Mouse (Mus musculus) right cerebral cortex, adult 2 months (tissue): ENCODE measurements around the gene Tango2.
"Not testable (repeated sequence)": the region's sequence is repeated elsewhere in the genome, so short reads cannot be mapped to it uniquely, and the experiment has no call there.

ENCODE experiments used
- DNase-seq, 2 experiments: peaks; one replicate each; pipeline ENCODE4 v3.0.0; 2021 to 2022; ENCODE audit warnings: low spot score in 2 of 2

The Tango2 gene

GRCm38 (mm10) chr16:18342650-18343570 lies 5.0 kb downstream of the Tango2 start:
- peak; percentile 14 to 31 for DNase-seq

DNA sequence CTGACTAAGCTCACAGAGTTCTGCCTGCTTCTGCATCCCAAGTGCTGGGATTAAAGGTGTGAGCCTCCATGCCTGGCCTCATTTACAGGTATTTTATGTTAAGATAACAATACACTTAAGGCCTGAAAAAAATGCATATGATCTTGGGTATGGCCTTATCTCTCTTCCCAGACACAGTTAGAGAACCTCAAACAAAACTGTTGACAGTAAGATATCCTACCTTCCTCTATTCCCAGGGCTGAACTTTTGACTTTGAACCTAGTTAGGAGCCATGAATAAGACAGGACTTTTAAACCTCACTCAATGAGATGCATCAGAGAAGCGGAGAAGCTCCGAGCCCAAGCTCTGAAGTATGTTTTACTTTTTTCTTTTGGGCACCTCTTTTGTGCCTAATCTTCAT lies 5.8 kb downstream of the Tango2 start:
- no peak for DNase-seq

GRCm38 (mm10) chr16:18341605-18342004 lies 6.3 kb downstream of the Tango2 start:
- DNase-seq: no peak

GRCm38 (mm10) chr16:18339866-18340265 lies 8.0 kb downstream of the Tango2 start:
- DNase-seq: no peak

- DNase-seq: no peak
Measured at GRCm38 (mm10) chr16:18337261-18337660, 10.6 kb downstream of the Tango2 start.

DNA sequence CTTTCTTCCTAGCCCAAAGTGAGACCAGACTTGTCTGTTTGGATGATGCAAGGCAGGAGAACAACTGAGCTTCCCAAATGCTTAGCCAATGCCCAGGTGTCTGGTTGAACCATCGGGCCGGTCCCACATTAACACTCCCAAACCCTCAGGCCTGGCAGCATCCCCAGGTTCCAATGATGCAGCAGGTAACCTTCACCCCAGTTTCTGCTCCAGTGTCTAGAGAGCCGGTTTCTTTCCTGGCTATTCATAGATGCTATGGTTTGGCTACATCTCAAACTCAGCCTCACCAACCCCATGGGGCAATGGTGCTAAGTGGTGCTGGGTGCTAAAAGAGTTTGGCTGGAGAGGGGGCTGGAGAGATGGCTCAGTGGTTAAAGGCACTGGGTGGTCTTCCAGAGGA lies 11.9 kb downstream of the Tango2 start:
- no peak for DNase-seq

- DNase-seq: no peak
Measured at GRCm38 (mm10) chr16:18333976-18334375, 13.9 kb downstream of the Tango2 start.

DNA sequence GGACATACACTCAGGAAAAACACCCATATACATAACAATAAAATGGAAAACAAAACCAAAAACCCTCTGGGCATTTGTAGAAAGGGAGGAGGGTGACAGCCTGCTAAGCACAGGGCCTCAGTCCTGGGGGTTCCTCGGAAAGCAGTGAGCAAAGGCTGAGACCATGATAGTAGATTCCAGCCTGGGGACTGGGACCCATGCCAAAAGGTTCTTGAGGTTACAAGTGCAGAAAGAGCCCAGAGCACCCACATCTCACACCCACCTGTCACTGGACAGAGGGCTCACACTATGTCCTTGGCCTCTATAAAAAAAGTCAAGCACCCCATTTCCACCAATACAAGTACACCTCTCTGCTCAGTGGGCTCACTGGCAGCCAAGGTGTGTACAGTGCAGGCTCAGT lies 19.4 kb downstream of the Tango2 start:
- DNase-seq: no peak

DNA sequence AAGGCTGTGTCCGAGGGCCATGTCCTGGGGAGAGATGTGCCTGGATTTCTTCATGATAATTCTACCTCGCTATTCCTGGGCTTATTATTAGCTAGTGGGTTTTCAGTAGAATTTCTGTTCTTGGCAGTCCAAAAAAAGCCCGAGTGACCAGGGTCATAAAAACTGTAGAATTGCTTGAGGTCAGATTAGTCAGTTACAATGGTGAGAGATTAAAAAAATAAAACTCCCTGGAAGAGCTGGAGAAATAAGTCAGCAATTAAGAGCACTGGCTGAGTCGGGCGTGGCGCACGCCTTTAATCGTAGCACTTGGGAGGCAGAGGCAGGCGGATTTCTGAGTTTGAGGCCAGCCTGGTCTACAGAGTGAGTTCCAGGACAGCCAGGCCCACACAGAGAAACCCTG lies 20.0 kb downstream of the Tango2 start:
- DNase-seq: no peak

DNA sequence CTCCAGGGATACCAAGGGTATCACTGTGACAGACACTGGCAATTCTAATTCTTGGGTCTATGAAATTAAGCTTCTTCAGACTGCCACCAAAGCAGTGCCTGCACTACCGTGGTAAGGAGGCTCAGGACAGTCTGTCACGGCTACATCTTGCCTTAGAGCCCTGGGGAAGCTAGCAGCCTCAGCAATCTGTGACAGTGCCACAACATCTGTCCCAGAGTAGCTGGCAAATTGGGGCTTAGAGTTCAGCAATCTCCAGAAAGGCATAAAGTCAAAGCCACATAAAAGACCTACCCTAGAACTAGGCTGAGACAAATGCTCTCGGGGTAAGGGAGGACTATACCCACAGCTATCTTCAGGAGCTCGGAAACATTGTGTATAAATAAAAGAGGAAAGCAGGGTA lies 22.2 kb downstream of the Tango2 start:
- no peak for DNase-seq

DNA sequence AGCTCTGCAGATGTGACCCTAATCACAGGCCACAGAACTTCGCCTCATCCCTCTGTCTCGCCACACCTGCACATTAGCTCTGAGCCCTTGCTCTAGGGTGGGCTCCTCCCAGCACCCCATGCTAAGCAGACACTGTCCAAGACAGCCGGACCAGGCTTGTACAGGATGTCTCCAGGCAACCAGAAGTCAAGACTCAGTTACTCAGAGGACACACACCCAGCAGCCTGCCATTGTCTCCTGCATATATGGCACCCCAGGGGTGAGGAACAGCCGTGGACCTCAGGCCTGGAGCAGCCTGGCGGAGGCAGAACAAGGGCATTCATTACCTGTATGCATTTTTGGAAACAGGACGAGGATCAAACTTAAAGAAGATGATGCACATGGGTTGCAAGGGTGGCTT lies 23.9 kb downstream of the Tango2 start:
- no peak for DNase-seq

DNA sequence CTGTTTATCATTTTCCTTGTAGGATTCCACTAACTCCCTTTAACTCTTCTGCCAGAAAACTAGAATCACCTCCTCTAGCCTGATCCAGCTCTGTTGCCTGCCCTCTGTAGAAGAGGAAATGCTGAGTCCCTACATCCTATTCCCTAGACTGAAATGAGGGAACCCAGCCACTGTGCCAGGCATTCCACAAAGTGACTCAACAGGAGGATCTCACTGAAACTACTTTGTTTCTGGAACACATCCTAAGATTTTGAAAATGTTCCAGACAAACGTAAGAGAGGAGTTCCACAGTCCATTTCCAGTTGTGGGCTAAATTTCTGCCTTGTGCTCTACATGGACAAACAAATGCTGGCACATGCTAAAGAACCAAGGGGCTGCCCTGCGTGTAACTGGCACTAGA lies 24.4 kb downstream of the Tango2 start:
- no peak for DNase-seq

GRCm38 (mm10) chr16:18321443-18321842 lies 26.5 kb downstream of the Tango2 start:
- no peak for DNase-seq

DNA sequence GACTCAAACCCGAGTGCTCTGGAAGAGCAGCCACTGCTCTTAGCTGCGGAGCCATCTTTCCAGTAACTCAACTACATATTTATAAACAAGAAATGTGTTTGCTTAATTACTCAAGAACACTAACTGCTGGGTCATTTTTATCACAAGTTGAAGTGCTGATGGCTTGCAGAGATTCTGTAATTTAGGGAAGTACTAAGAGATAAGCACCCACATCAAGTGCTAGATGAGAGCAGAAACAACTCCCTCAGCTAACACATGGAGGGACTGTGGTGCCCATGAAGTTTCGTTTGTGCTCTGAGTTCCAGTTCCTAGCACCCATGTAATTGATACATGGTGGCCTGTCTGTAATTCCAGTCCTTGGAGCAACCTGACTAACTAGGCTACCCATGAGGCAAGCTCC lies 28.9 kb downstream of the Tango2 start:
- no peak for DNase-seq

DNA sequence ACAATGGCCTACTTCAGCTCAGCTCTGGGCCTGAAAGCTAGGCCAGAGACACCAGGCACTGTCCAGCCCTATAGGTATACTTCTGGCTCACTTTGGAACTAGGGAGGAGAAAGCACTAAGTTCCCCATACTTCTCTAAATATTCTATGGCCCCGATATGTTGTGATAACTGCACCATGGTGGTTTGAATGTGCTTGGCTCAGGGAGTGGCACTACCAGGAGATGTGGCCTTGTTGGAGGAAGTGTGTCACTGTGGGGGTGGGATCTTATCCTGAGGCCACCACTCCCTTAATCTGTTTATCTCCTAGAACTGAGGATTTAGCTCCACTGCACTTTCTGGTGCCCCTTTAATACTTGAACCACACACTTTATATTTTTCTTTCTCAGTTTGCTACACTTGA lies 39.7 kb downstream of the Tango2 start:
- no peak for DNase-seq

DNA sequence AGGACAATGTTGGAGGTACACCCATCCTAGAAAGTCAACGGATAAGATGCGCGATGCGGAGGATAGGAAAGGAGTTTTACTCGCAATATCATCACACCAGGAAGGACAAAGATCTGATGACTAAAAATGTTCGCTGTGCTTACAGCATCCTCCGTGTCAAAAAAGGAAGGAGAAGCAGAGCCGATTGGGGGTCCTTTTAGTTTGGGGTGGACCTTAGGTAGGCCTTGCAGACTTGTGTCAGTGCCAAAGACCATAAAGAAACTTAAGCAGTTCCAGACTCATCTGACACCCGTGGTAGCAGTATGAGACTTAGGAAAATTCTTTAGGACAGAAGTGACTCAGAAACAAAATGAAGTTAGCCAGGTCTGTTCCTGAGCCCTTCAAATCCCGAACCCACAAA lies 58.3 kb downstream of the Tango2 start:
- DNase-seq: not testable (repeated sequence)

- DNase-seq: peak; percentile 98
Measured at GRCm38 (mm10) chr16:18289067-18289588, 58.8 kb downstream of the Tango2 start, which contains the start of gene Dgcr8. Dgcr8 (minus strand) TSS chr16:18289246.

GRCm38 (mm10) chr16:18288581-18289061 lies 59.3 kb downstream of the Tango2 start:
- peak in 1 of 2 experiments; percentile 14 for DNase-seq

DNA sequence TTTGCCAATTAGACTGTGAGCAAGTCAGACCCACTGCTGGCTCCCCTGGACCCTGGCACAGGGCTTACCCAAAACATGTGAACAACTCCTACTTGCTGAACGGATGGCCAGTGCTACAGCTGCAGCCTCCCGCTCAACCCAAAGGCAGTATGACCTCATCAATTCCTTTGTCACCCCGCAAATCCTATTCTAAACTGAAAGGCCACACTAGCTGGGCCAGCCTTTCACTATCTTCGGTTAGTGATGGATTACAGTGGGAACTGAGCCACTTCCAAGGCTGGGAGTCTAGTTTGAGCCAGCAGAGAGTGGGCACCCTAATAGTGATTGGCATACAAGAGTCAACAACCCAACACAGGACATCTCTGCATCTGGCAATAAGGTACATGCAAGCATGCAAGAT lies 59.7 kb downstream of the Tango2 start:
- DNase-seq: no peak

DNA sequence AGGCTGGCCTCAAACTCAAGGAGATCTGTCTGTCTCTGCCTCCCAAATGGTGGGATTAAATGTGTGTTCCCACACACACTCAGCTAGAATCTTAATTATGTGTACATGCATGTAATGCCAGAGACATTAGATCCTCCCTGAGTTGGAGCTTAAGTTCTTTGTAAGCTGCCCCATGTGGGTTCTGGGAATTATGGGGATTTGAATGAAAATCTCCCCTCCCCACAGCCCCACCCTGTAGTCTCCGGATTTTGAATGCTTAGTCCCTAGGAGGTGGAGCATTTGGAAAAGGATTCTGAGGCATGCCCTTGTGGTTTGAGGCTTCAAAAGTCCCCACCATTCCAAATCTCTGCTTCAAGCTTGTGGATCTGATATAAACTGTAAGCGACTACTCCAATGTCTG lies 72.7 kb downstream of the Tango2 start:
- no peak for DNase-seq

DNA sequence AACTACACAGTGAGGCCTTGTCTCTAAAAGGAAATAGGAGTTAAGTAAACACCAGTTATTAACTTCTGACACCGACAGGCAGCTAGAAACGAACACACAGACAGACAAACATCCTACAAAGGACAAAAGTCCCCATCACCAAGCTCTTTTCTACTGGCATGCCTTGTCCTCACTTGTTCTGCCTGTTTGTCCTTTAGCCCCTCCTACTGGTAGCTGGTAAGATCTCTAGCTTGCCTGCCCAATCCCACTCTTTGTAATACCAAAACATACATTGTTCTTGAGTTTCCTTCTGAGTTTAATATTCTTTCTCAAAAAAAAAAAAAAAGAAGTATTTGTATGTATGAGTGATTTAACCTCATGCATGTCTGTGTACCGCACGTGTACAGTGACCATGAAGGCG lies 79.7 kb downstream of the Tango2 start:
- DNase-seq: no peak

DNA sequence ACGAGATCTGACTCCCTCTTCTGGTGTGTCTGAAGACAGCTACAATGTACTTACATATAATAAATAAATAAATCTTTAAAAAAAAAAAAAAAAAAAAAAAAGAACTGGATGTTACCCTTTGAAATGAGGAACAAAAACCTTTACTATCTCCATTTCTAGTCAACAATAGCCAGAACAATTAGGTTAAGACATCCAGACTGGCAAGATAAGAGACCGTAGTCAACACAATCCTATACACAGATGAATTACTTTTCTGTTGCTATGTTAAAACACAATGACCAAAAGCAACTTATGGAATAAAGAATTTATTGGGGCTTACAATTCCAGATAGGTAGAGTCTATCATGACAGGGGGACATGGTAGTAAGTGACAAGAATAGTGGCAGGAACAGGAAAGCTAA lies 82.9 kb downstream of the Tango2 start:
- DNase-seq: no peak

DNA sequence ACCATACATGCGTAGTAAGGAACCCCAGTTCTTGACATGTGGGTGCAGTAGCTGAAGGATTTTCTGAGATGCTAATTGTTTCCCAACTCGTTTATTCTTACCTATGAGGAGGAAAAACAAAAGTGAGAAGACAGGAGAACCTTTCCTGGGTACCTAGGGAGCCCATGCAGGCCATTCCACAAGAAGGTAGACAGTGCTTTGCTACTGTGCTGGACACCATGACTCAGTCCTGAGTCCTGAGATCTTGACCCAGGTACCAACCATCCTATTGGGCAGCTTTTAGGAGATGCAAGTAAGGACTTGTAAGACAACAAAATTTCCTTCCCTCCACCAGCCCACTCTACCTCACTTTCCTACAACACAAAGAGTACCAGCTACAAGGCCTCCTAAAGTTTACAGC lies 89.7 kb downstream of the Tango2 start, which contains the start of gene Gm49776:
Gene Gm49776 (minus strand): TSS at position 101 of the 400 bp plus-strand sequence.
- no peak for DNase-seq
